Mouse (Mus musculus): ENCODE results near the gene Kcnip2. TPM values are rescaled to one million over a fixed set of nuclear protein-coding genes. Genes with fewer than 3 reads are reported as not detected.

Kcnip2 gene
- polyA plus RNA-seq, 1 experiment from 2014 or later: 3.0 TPM

DNA sequence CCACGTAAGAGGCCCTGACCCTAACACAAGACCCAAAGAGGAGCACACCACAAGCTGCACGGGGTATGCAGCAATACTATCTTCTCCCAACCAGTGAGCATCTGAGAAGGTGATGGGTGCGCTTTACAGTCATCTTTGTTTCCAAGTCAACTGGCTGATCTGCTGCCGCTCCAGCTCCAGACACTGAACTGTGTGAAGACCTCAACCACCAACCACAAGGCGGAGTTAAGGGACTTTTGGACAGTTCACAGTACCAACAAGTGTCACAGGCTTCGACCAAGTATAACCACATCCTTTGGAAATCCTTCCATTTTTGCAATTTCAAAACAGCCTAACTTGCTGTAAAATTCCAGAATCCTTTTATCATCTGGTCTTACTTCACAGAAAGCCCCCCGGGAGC, 64.0 kb downstream of the Kcnip2 start:
- peaks cover 50% of the 10 kb centered on the region for H3K36me3 ChIP-seq

DNA sequence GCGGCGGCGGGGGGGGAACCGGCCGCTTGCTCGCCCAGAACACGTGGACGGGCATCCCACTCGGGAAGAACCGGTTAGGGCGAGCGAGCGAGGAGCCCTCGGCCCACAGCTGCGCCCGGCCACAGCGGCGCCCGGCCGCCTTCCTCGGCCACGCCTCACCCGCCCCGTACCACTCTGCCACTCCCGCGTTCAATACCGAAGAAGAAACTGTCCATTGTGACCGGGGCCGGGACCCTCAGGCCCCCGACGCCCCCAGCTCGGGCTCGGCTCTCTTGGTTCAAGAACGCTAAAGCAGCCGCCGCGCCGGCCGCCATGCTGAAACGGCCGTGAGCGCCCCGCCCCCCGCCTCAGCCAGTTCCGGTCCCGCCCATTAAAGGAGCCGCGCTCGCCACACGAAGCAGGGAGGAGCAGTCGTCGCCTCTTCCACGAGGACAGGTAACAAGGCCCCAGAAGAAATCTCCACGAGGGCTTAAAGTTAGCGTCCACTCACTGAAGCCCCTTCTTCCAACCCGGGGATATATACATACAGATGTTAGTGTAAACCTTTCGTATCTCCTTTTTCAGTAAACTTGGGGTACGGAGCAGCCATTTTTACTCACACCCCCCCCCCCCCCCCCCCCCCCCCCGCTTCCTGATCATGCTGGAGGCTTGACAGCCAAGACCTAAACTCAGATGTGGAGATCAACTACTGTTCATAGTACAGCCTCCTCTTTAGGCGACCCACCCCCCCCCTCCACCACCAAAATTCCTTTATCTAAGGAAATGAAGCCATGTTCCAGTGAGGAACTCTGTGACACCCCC, 66.4 kb downstream of the Kcnip2 start, which contains the start of gene Npm3:
Npm3 (minus strand) TSS at position 349 of the 801 bp plus-strand sequence.
- H3K9ac ChIP-seq: peak within 1 kb of the TSS; percentile 89
- peak; percentile 74 for ATAC-seq (ENCODE audit: low FRiP score)
- peak within 1 kb of the TSS; percentile 91 for H3K4me3 ChIP-seq
- H3K4me1 ChIP-seq: peaks cover 29% of the 10 kb centered on the region
- no peak within 1 kb of the TSS for H3K27ac ChIP-seq
- H3K4me2 ChIP-seq (replicated peaks): peak within 1 kb of the TSS; percentile 95
- H3K27me3 ChIP-seq: peaks cover 39% of the 10 kb centered on the region
- H3K36me3 ChIP-seq: peaks cover 27% of the 10 kb centered on the region
- WGBS: under 1% methylated on average over 52 of the region's 60 CpGs
- H3K9me3 ChIP-seq (replicated peaks): no peaks in the 10 kb centered on the region

More for the DNA sequence above, 64.0 kb downstream of the Kcnip2 start:
- no peak overlapping the region for H3K4me2 ChIP-seq (replicated peaks)
- H3K27me3 ChIP-seq: peaks cover 15% of the 10 kb centered on the region
- peaks cover 18% of the 10 kb centered on the region for H3K4me1 ChIP-seq
- 91% methylated on average over 7 of the region's 7 CpGs for WGBS
- no peak for ATAC-seq (ENCODE audit: low FRiP score)
- no peak overlapping the region for H3K9ac ChIP-seq
- no peak overlapping the region for H3K27ac ChIP-seq
- H3K9me3 ChIP-seq (replicated peaks): no peaks in the 10 kb centered on the region
- no peak overlapping the region for H3K4me3 ChIP-seq

DNA sequence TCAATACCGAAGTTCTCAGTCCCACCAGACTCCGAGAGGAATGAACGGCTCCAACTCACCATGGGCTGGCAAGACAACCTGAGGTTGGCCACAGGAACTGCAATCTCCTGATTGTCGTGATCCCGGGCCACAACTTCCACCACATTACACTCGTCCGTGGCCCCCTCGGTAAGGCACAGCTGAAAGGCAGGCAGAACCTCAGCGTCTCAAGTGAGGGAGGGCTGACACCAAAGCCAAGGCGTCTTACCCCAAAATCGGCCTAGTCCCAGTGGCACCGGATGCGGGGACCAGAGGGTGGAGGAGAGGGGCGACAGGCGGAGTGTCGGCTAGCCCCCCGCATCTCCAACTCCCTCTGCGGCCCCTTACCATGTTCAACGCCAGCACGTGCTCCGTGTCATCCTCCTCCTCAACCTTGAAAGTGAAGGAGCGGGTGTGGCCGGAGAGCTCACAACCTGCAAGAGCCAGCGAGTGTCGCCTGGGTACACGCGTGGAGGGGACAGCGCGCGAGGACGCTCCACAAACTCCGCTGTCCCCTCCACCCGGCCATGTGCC, 67.1 kb downstream of the Kcnip2 start:
- Histone ChIP-seq H3K4me1 (peaks cover 29% of the 10 kb centered on the region), H3K9me3 (replicated peaks) (no peaks in the 10 kb centered on the region), H3K9ac (peak overlapping the region; percentile 89), H3K27me3 (peaks cover 46% of the 10 kb centered on the region), H3K27ac (no peak overlapping the region), H3K4me2 (replicated peaks) (peak overlapping the region; percentile 95), H3K4me3 (peak overlapping the region; percentile 91), H3K36me3 (peaks cover 20% of the 10 kb centered on the region)
- ATAC-seq (ENCODE audit: low FRiP score): peak; percentile 37; the same call in 1 of the 2 replicates
- WGBS: 4% methylated on average over 33 of the region's 33 CpGs

DNA sequence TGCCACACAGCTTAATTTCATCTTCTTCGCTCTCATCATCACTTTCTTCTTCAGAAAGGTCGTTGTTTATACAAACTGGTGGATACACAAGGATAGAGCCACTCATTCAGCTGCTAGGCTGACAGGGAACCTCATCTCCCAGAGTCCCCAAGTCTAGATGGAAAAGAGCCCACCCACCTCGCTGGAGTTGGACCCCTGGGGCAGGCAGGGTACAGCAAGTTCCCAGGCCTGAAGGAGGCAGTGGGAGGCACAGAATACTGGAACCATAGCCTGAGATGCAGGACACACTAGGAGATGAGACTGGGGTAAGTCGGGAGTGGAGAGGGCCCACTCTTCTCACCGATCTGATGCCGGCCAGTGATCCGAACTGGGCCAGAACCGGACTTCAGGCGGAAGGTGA, 67.7 kb downstream of the Kcnip2 start:
- ATAC-seq (ENCODE audit: low FRiP score): no peak
- Histone ChIP-seq H3K4me2 (replicated peaks) (peak overlapping the region; percentile 95), H3K36me3 (peaks cover 16% of the 10 kb centered on the region), H3K4me1 (peaks cover 29% of the 10 kb centered on the region), H3K9me3 (replicated peaks) (no peaks in the 10 kb centered on the region), H3K9ac (no peak overlapping the region), H3K27me3 (peaks cover 51% of the 10 kb centered on the region), H3K4me3 (peak overlapping the region; percentile 91; the same call in 1 of the 2 replicates), H3K27ac (no peak overlapping the region)
- 57% methylated on average over 9 of the region's 9 CpGs for whole genome bisulfite sequencing

DNA sequence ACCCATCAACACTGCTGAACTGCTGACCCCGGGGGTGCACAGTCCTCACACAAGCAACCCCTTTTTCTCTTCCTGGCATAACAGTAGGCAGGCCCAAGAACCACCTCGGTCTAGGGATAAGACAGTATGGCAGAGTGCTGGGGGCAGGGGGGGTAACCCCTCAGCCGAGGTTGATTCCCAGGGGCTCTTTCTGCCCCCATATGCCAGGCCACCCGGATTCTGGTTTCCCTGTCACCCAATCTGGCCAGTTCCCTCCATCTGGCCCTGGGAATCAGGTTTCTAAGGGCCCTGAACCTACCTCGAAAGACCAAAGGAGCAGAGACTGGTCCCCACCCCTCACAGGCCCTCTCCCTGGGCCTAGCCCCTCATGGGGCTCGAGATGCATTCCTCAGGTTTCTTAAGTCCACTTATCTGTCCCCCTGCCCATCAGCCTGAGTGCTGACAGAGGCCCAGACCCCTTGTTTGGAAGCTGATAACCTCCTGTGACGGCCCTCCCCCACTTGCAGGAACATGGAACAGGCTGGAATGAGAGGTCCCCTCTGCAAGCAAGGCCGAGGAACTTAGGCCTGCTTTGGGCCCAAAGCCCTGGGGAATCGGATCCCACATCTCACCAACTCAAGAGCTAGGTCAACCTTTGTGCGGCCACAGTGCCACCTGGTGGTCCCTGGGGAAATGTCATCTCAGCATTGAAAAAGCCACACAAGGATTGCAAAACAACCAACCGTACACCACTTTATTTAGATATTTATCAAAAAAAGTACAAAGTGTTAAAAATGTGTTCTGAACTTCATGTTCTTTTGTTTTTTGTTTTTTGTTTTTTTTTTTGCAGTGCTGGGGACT, 68.6 kb downstream of the Kcnip2 start:
- Histone ChIP-seq H3K9ac (no peak overlapping the region; the same call in 1 of the 2 replicates), H3K4me3 (no peak overlapping the region), H3K4me2 (replicated peaks) (no peak overlapping the region), H3K27ac (no peak overlapping the region), H3K4me1 (peaks cover 36% of the 10 kb centered on the region), H3K36me3 (peaks cover 8% of the 10 kb centered on the region), H3K27me3 (peaks cover 60% of the 10 kb centered on the region), H3K9me3 (replicated peaks) (no peaks in the 10 kb centered on the region)
- 26% methylated on average over 11 of the region's 11 CpGs for WGBS
- ATAC-seq (ENCODE audit: low FRiP score): 0 out of 2 replicates have a peak, but pooled peaks have one; percentile 26

DNA sequence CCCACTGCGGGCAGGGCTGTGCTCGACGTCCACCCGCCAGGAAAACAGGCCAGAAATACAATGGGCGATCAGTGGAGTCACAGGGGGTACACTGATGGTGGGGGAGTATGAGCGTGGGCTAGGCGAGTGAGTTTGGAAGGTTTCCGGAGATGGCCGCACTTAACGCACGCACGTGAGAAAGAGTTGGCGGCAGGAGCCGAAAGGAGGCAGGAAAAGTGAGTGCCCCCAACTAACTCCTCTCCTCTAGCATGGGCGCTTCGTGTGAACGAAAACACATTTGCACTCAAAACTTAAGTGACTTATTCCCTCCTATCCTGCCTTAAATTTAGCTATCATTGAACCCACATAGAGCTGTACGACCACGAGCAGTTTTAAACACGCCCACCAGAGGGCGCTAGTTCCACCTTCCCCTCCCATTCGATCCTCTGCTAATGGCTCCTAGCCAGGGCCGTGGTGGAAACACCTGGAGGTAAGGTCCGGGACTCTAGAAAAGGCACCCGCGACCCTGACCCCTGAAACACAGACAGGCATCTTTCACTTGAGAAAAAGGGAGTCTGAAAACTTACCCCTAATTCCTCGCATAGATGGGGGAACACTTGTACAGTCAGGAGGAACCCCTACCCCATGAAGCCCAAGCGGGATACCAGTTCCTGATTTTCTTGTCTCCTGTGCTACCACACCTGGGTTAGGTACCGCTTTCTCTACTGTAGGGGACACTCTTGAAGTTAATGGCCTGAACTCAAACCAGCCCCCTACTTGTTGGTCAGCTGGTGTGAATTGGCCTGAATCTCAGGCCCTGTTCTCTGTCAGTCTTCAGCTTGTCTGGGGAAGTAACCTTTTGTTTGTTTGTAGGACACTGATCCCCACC, 69.5 kb downstream of the Kcnip2 start:
- Histone ChIP-seq H3K9ac (0 out of 2 replicates have a peak overlapping the region, but pooled peaks have one; percentile 3), H3K36me3 (peaks cover under 1% of the 10 kb centered on the region; the same call in 1 of the 2 replicates), H3K27ac (no peak overlapping the region), H3K4me2 (replicated peaks) (no peak overlapping the region), H3K27me3 (peaks cover 68% of the 10 kb centered on the region), H3K9me3 (replicated peaks) (no peaks in the 10 kb centered on the region), H3K4me1 (peaks cover 41% of the 10 kb centered on the region), H3K4me3 (no peak overlapping the region)
- ATAC-seq (ENCODE audit: low FRiP score): no peak
- WGBS: 7% methylated on average over 29 of the region's 29 CpGs

DNA sequence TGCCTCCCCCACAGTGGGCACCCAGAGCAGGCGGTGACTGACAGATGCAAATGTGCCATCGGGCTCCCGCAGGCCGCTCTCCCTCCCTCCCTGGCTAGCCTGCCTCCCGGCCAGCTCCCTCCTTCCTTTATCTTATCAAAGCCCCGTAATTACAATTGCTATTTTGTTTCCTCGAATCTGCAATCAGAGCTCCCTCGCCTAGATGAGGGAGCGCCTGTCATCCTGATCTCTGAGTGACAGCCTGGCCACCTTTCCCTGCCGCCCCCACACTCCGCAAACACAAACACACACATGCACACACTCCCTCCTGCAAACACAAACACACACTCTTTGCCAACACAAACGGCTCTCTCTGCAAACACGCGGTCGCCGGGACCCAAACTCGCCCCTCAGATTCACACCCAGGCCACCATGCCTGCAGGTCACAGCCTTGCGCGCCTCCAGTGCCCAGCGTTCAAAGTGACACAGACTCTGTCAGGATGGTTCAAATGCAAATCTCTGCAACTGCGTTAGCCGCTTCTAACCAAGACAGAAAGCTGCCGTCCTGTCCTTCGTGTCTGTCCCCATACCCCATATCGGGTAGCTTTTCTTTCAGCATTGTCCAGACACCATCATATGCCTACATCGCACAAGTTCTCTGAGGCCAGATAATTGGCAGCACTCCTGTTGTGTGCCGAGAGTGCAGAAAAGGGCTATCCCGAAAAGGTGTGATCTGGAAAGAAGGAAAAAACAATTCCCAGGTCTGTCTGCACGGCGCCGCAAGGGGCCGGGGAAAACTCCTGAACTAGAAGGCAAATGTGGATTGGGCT, 70.3 kb downstream of the Kcnip2 start:
- H3K9me3 ChIP-seq (replicated peaks): no peaks in the 10 kb centered on the region
- no peak overlapping the region for H3K4me3 ChIP-seq
- H3K36me3 ChIP-seq: no peaks in the 10 kb centered on the region
- peaks cover 47% of the 10 kb centered on the region for H3K4me1 ChIP-seq
- H3K9ac ChIP-seq: 0 out of 2 replicates have a peak overlapping the region, but pooled peaks have one; percentile 3
- no peak for ATAC-seq (ENCODE audit: low FRiP score)
- H3K27ac ChIP-seq: no peak overlapping the region
- 0 out of 2 replicates have a peak overlapping the region, but pooled peaks have one; percentile 6 for H3K4me2 ChIP-seq (replicated peaks)
- peaks cover 77% of the 10 kb centered on the region for H3K27me3 ChIP-seq
- WGBS: 2% methylated on average over 32 of the region's 32 CpGs

DNA sequence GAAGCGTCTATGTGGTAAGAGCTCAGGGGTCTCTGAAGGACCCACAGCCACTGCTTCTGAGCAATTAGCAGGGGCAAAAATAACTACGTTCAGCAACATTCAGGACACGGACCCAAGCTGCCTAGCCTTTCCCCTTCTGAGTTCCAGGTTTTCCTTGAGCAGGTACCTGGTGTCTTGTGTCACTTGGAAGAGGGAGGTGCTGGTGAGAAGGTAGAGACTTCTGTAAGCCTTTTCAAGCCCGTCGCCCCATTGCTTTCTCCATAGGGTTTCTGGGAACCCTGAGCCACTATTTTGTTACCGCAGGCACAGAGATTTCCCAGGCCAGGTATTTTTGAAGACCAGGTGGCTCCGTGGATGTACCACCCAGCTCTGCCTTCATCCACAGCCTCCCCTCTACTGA, 72.2 kb downstream of the Kcnip2 start:
- no peaks in the 10 kb centered on the region for H3K36me3 ChIP-seq
- no peak overlapping the region for H3K4me2 ChIP-seq (replicated peaks)
- H3K4me1 ChIP-seq: peaks cover 39% of the 10 kb centered on the region
- peaks cover 94% of the 10 kb centered on the region for H3K27me3 ChIP-seq
- no peak overlapping the region for H3K4me3 ChIP-seq
- no peaks in the 10 kb centered on the region for H3K9me3 ChIP-seq (replicated peaks)
- H3K9ac ChIP-seq: no peak overlapping the region
- H3K27ac ChIP-seq: no peak overlapping the region
- ATAC-seq (ENCODE audit: low FRiP score): no peak
- WGBS: 15% methylated on average over 7 of the region's 7 CpGs

DNA sequence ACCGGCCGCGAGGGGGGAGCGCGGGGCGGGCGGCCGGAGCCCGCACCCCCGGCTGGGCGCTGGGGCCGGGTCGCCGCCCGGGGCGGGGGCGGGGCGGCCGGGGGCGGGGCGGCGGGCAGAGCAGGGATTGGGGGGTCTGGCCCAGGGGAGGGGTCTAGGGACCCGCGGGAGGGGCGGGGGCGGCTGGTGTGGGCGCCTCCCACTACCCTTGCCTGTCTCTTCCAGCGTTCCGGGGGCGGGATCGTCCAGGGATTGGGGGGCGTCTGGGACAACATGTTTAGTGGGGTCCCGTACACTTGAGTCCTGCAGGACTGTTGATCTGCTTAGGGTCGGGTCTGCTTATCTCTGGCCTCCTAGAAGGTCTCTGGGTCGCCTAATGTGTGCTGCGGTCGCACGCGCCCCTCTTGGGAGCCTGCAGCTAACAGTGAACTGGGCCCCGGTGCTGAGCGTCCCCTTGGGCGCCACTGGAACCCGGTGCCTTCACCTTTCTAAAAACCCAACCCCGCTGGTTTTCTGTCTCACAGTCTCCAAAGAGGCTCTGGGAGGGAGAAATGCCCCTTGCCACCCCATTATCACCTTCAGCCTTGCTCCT, 72.8 kb downstream of the Kcnip2 start:
- Histone ChIP-seq H3K27me3 (peaks cover 94% of the 10 kb centered on the region), H3K9me3 (replicated peaks) (no peaks in the 10 kb centered on the region), H3K4me3 (peak overlapping the region; percentile 38), H3K27ac (no peak overlapping the region), H3K36me3 (no peaks in the 10 kb centered on the region), H3K4me2 (replicated peaks) (peak overlapping the region; percentile 56), H3K9ac (no peak overlapping the region; the same call in 1 of the 2 replicates), H3K4me1 (peaks cover 34% of the 10 kb centered on the region)
- ATAC-seq (ENCODE audit: low FRiP score): no peak
- WGBS: 1% methylated on average over 17 of the region's 44 CpGs

DNA sequence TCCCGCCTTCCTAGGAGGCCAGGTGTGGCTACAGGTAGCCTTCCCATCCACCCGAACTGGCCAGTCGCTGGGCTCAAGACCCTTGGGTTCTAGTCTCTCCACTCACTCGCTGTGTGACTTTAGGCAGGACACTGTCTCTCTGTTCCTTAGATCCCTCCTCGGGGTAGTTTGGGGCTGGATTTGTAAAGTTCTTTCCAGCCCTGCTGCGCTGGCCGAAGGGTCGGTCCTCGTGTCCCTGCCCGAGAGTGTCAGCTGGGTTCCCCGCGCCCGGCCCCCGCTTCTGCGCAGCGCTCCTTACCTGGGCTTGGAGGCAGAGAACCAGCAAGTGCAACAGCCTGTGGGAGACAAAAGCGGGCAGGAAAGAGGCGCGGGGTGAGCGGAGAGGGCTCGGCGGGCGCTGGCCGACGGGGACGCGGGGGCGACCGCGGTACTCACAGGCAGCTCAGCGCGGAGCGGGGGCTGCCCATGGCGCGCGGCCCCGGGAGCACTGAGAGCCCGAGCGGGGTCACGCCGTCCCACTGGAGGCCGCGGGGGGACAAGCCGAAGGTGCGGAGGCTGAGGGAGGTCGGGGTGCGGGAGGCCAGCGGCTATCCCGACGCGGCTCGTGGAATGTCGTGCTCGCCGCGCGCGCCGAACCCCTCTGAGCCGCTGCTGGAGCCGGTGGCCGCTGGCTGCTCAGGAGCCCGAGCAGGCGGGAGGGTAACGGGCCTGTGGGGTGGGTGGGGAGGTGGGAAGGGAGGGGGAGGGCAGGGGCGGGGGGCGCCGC, 73.5 kb downstream of the Kcnip2 start, which contains the start of gene Fgf8:
Fgf8 (minus strand) TSS at position 698 of the 766 bp plus-strand sequence.
- 1% methylated on average over 50 of the region's 68 CpGs for WGBS
- Histone ChIP-seq H3K27me3 (peaks cover 98% of the 10 kb centered on the region), H3K4me1 (peaks cover 33% of the 10 kb centered on the region), H3K4me2 (replicated peaks) (peak within 1 kb of the TSS; percentile 56), H3K4me3 (peak within 1 kb of the TSS; percentile 38), H3K9me3 (replicated peaks) (no peaks in the 10 kb centered on the region), H3K27ac (no peak within 1 kb of the TSS), H3K36me3 (no peaks in the 10 kb centered on the region), H3K9ac (peak within 1 kb of the TSS; percentile 36)
- no peak for ATAC-seq (ENCODE audit: low FRiP score)

Measured in hindbrain, embryonic 12.5 days (tissue).